Mouse (Mus musculus) kidney, embryonic 14.5 days (tissue): ENCODE results near the gene Dtnb. TPM values are rescaled to one million over a fixed set of nuclear protein-coding genes. Genes with fewer than 3 reads are reported as not detected.
A peak's percentile ranks its signal among the peaks of the same experiment; 100 is the strongest.

Experiments used
- ATAC-seq: fragments of 200-750 bp; cut with Nextera tagmentation; 2 replicates; pipeline ENCODE4 v1.8.0; 2017; ENCODE audit warnings: moderate number of reproducible peaks, mild to moderate bottlenecking, moderate TSS enrichment, moderate library complexity; ENCODE audit not compliant: low FRiP score, low TSS enrichment
- H3K27ac ChIP-seq: fragments of 300-500 bp; sonication (generic); 2 replicates; pipeline ENCODE4 v1.5.1; 2014; ENCODE audit warnings: low read depth, mild to moderate bottlenecking, low read length, moderate library complexity, mixed read lengths
- H3K27me3 ChIP-seq: fragments of 300-500 bp; sonication (generic); 2 replicates; pipeline ENCODE4 v1.6.1; 2014; ENCODE audit warnings: mild to moderate bottlenecking, low read length; ENCODE audit not compliant: control insufficient read depth, insufficient read depth
- H3K36me3 ChIP-seq: fragments of 300-500 bp; sonication (generic); 2 replicates; pipeline ENCODE4 v1.6.1; 2014; ENCODE audit warnings: low read length, mixed read lengths; ENCODE audit not compliant: control insufficient read depth, insufficient read depth
- H3K4me1 ChIP-seq: fragments of 300-500 bp; sonication (generic); 2 replicates; pipeline ENCODE4 v1.6.1; 2014; ENCODE audit warnings: low read length, mixed read lengths; ENCODE audit not compliant: control insufficient read depth, insufficient read depth
- H3K4me2 ChIP-seq: fragments of 300-500 bp; sonication (generic); replicated peaks from 2 replicates; pipeline ENCODE4 v1.6.1; 2014; ENCODE audit warnings: low read depth, mild to moderate bottlenecking, low read length
- H3K4me3 ChIP-seq: fragments of 300-500 bp; sonication (generic); 2 replicates; pipeline ENCODE4 v1.5.1; 2014; ENCODE audit warnings: mild to moderate bottlenecking, low read length
- H3K9ac ChIP-seq: fragments of 300-500 bp; sonication (generic); 2 replicates; pipeline ENCODE4 v1.6.1; 2014; ENCODE audit warnings: low read depth, mild to moderate bottlenecking, low read length, moderate library complexity
- H3K9me3 ChIP-seq: fragments of 300-500 bp; sonication (generic); 2 replicates; pipeline ENCODE4 v1.6.1; 2016; ENCODE audit warnings: low read length; ENCODE audit not compliant: control insufficient read depth
- WGBS: fragments of 180-500 bp; shearing (Covaris S2); extraction: QIAGEN DNeasy Blood & Tissue Kit; methylation state at CpG from one replicate; pipeline ENCODE4 v1.1.7; 2014; 5-methylcytosine and 5-hydroxymethylcytosine counted together
- polyA plus RNA-seq: library from polyadenylated mRNA; unstranded; fragments of >200 nt; fragmentation: Nextera tagmentation; extraction: Ambion mirVana; gene quantifications from 2 replicates; pipeline ENCODE4 v1.2.1, GENCODE M21; 2014

Dtnb gene
- polyA plus RNA-seq, 1 experiment from 2014 or later = 59.5 TPM

GRCm38 (mm10) chr12:3813138-3813537 lies 241.0 kb downstream of the Dtnb start:
- no peak for ATAC-seq
- no peak overlapping the region for H3K4me3 ChIP-seq
- peaks cover 44% of the 10 kb centered on the region for H3K4me1 ChIP-seq
- H3K36me3 ChIP-seq = no peaks in the 10 kb centered on the region; the same call in 1 of the 2 replicates
- WGBS = 79% methylated on average over 8 of the region's 8 CpGs
- no peak overlapping the region for H3K9ac ChIP-seq
- no peaks in the 10 kb centered on the region for H3K27me3 ChIP-seq
- no peak overlapping the region for H3K27ac ChIP-seq
- no peaks in the 10 kb centered on the region for H3K9me3 ChIP-seq
- H3K4me2 ChIP-seq = no peak overlapping the region

GRCm38 (mm10) chr12:3815386-3815785 lies 243.2 kb downstream of the Dtnb start:
- no peaks in the 10 kb centered on the region for H3K27me3 ChIP-seq
- no peaks in the 10 kb centered on the region for H3K9me3 ChIP-seq
- H3K4me3 ChIP-seq = no peak overlapping the region
- ATAC-seq = no peak
- H3K4me2 ChIP-seq = no peak overlapping the region
- 41% methylated on average over 6 of the region's 6 CpGs for WGBS
- H3K9ac ChIP-seq = 0 out of 2 replicates have a peak overlapping the region, but pooled peaks have one; percentile 23
- H3K27ac ChIP-seq = no peak overlapping the region
- H3K36me3 ChIP-seq = no peaks in the 10 kb centered on the region; the same call in 1 of the 2 replicates
- H3K4me1 ChIP-seq = peaks cover 32% of the 10 kb centered on the region

- Histone ChIP-seq H3K9ac (no peak overlapping the region), H3K27me3 (no peaks in the 10 kb centered on the region), H3K27ac (no peak overlapping the region), H3K4me3 (no peak overlapping the region), H3K9me3 (no peaks in the 10 kb centered on the region), H3K4me2 (no peak overlapping the region), H3K36me3 (no peaks in the 10 kb centered on the region; the same call in 1 of the 2 replicates), H3K4me1 (peaks cover 17% of the 10 kb centered on the region)
- ATAC-seq = 0 out of 2 replicates have a peak, but pooled peaks have one; percentile 17
- WGBS = 69% methylated on average over 7 of the region's 7 CpGs
These were observed 244.9 kb downstream of the Dtnb start for GRCm38 (mm10) chr12:3817033-3817432.

GRCm38 (mm10) chr12:3817566-3817965 lies 245.4 kb downstream of the Dtnb start:
- no peaks in the 10 kb centered on the region for H3K27me3 ChIP-seq
- 92% methylated on average over 5 of the region's 5 CpGs for WGBS
- no peak overlapping the region for H3K4me2 ChIP-seq
- H3K4me3 ChIP-seq = no peak overlapping the region
- no peak overlapping the region for H3K27ac ChIP-seq
- peaks cover 12% of the 10 kb centered on the region for H3K4me1 ChIP-seq
- no peak for ATAC-seq
- H3K9me3 ChIP-seq = no peaks in the 10 kb centered on the region
- no peaks in the 10 kb centered on the region; the same call in 1 of the 2 replicates for H3K36me3 ChIP-seq
- H3K9ac ChIP-seq = no peak overlapping the region

- Histone ChIP-seq H3K27ac (no peak overlapping the region), H3K4me3 (no peak overlapping the region), H3K4me2 (no peak overlapping the region), H3K9me3 (no peaks in the 10 kb centered on the region), H3K27me3 (no peaks in the 10 kb centered on the region), H3K4me1 (peaks cover 30% of the 10 kb centered on the region), H3K36me3 (no peaks in the 10 kb centered on the region), H3K9ac (no peak overlapping the region)
- no peak for ATAC-seq
- WGBS = 77% methylated on average over 4 of the region's 4 CpGs
These were observed 247.7 kb downstream of the Dtnb start for GRCm38 (mm10) chr12:3819899-3820298.

- Histone ChIP-seq H3K4me1 (peaks cover 37% of the 10 kb centered on the region), H3K27ac (no peak overlapping the region), H3K4me2 (no peak overlapping the region), H3K9me3 (no peaks in the 10 kb centered on the region), H3K9ac (no peak overlapping the region), H3K36me3 (no peaks in the 10 kb centered on the region), H3K27me3 (no peaks in the 10 kb centered on the region), H3K4me3 (no peak overlapping the region)
- no peak for ATAC-seq
- 78% methylated on average over 5 of the region's 5 CpGs for WGBS
These were observed 251.2 kb downstream of the Dtnb start for GRCm38 (mm10) chr12:3823408-3823807.

- WGBS = 78% methylated on average over 5 of the region's 5 CpGs
- H3K27ac ChIP-seq = 0 out of 2 replicates have a peak overlapping the region, but pooled peaks have one; percentile 7
- ATAC-seq = 0 out of 2 replicates have a peak, but pooled peaks have one; percentile 13
These were observed 252.9 kb downstream of the Dtnb start for GRCm38 (mm10) chr12:3824906-3825713.

GRCm38 (mm10) chr12:3825714-3826080 lies 253.5 kb downstream of the Dtnb start:
- 51% methylated on average over 12 of the region's 12 CpGs for WGBS
- H3K4me1 ChIP-seq = peaks cover 29% of the 10 kb centered on the region
- no peak overlapping the region for H3K4me2 ChIP-seq
- H3K9ac ChIP-seq = peak overlapping the region; percentile 12; the same call in 1 of the 2 replicates
- H3K27ac ChIP-seq = peak overlapping the region; percentile 7; the same call in 1 of the 2 replicates
- peak; percentile 24 for ATAC-seq
- no peaks in the 10 kb centered on the region for H3K9me3 ChIP-seq
- H3K27me3 ChIP-seq = no peaks in the 10 kb centered on the region
- H3K36me3 ChIP-seq = no peaks in the 10 kb centered on the region
- H3K4me3 ChIP-seq = no peak overlapping the region

More at GRCm38 (mm10) chr12:3824906-3825713, 252.9 kb downstream of the Dtnb start:
- Histone ChIP-seq H3K4me3 (no peak overlapping the region), H3K4me1 (peaks cover 30% of the 10 kb centered on the region), H3K27me3 (no peaks in the 10 kb centered on the region), H3K36me3 (no peaks in the 10 kb centered on the region), H3K4me2 (no peak overlapping the region), H3K9ac (peak overlapping the region; percentile 31; the same call in 1 of the 2 replicates), H3K9me3 (no peaks in the 10 kb centered on the region)

- Histone ChIP-seq H3K27ac (no peak overlapping the region), H3K4me1 (peaks cover 44% of the 10 kb centered on the region), H3K36me3 (no peaks in the 10 kb centered on the region), H3K9ac (no peak overlapping the region), H3K9me3 (no peaks in the 10 kb centered on the region), H3K27me3 (no peaks in the 10 kb centered on the region), H3K4me2 (no peak overlapping the region), H3K4me3 (no peak overlapping the region)
- WGBS = 86% methylated on average over 5 of the region's 5 CpGs
- no peak for ATAC-seq
These were observed 255.6 kb downstream of the Dtnb start for GRCm38 (mm10) chr12:3827771-3828170.
